Mouse (Mus musculus): ENCODE data around the gene Rcan1. TPM values are rescaled to one million over a fixed set of nuclear protein-coding genes. Genes with fewer than 3 reads are reported as not detected.
A peak's percentile ranks its signal among the peaks of the same experiment; 100 is the strongest.

Gene Rcan1
- total RNA-seq, 2 experiments from 2014 or later = 18.3 to 22.5 TPM

GRCm38 (mm10) chr16:92472898-92473297, 2.2 kb upstream of the Rcan1 start:
- DNase-seq = no peak

- no peak for DNase-seq
Observed at GRCm38 (mm10) chr16:92468459-92468858, 2.2 kb downstream of the Rcan1 start.

- DNase-seq = no peak
Observed at GRCm38 (mm10) chr16:92467041-92467440, 3.6 kb downstream of the Rcan1 start.

- peak; percentile 95 to 96 for DNase-seq
Observed at GRCm38 (mm10) chr16:92465642-92466526, 4.8 kb downstream of the Rcan1 start.

GRCm38 (mm10) chr16:92465226-92465625, 5.4 kb downstream of the Rcan1 start:
- no peak for DNase-seq

- no peak for DNase-seq
Observed at GRCm38 (mm10) chr16:92464390-92464972, 6.2 kb downstream of the Rcan1 start.

- no peak for DNase-seq
Observed at GRCm38 (mm10) chr16:92461412-92461811, 9.3 kb downstream of the Rcan1 start.

GRCm38 (mm10) chr16:92457594-92457993, 13.1 kb downstream of the Rcan1 start:
- peak; percentile 55 to 71 for DNase-seq

- DNase-seq = no peak
Observed at GRCm38 (mm10) chr16:92455969-92456368, 14.7 kb downstream of the Rcan1 start.

GRCm38 (mm10) chr16:92455488-92455887, 15.2 kb downstream of the Rcan1 start:
- DNase-seq = no peak

GRCm38 (mm10) chr16:92454495-92454894, 16.2 kb downstream of the Rcan1 start:
- no peak for DNase-seq

GRCm38 (mm10) chr16:92454002-92454401, 16.7 kb downstream of the Rcan1 start:
- no peak for DNase-seq

- no peak for DNase-seq
Observed at GRCm38 (mm10) chr16:92452609-92453008, 18.1 kb downstream of the Rcan1 start.

- DNase-seq = peak in 1 of 2 experiments; percentile 29
Observed at GRCm38 (mm10) chr16:92451516-92452072, 19.1 kb downstream of the Rcan1 start.

- DNase-seq = no peak
Observed at GRCm38 (mm10) chr16:92450331-92450730, 20.3 kb downstream of the Rcan1 start.

GRCm38 (mm10) chr16:92449080-92449479, 21.6 kb downstream of the Rcan1 start:
- DNase-seq = no peak

- DNase-seq = peak; percentile 18 to 36
Observed at GRCm38 (mm10) chr16:92445377-92445776, 25.3 kb downstream of the Rcan1 start.

GRCm38 (mm10) chr16:92443644-92444113, 27.0 kb downstream of the Rcan1 start:
- peak; percentile 74 to 78 for DNase-seq

- DNase-seq = no peak
Observed at GRCm38 (mm10) chr16:92442946-92443345, 27.7 kb downstream of the Rcan1 start.

- DNase-seq = peak; percentile 53 to 54
Observed at GRCm38 (mm10) chr16:92442150-92442549, 28.5 kb downstream of the Rcan1 start.

GRCm38 (mm10) chr16:92441203-92441602, 29.5 kb downstream of the Rcan1 start:
- no peak for DNase-seq

- no peak for DNase-seq
Observed at GRCm38 (mm10) chr16:92440229-92440628, 30.4 kb downstream of the Rcan1 start.

- DNase-seq = no peak
Observed at GRCm38 (mm10) chr16:92439775-92440174, 30.9 kb downstream of the Rcan1 start.

All from adrenal gland, postnatal 36 days (tissue).